Mouse (Mus musculus) MEL (cell line): ENCODE measurements around the gene Prkch. TPM values are rescaled to one million over a fixed set of nuclear protein-coding genes. Genes with fewer than 3 reads are reported as not detected.

ENCODE experiments used
- DNase-seq: peaks from one replicate; pipeline ENCODE4 v3.0.0; 2011; ENCODE audit warnings: low read depth, low spot score
- H3K27ac ChIP-seq: 2 replicates; pipeline ENCODE4 v1.5.1; 2012; ENCODE audit warnings: low read depth, mild to moderate bottlenecking, control low read depth, low read length, moderate library complexity; ENCODE audit not compliant: control insufficient read depth
- H3K27me3 ChIP-seq, 2 experiments: fragments of 150-350 bp in 1 of 2; sonication (generic) in 1 of 2; 2 replicates each; pipeline ENCODE4 v1.6.1; 2012; ENCODE audit warnings: low read length in 2 of 2, mild to moderate bottlenecking in 2 of 2, improper control_type of control experiment in 1 of 2, moderate library complexity in 1 of 2; ENCODE audit not compliant: insufficient read depth in 2 of 2, control insufficient read depth in 1 of 2
- H3K36me3 ChIP-seq, 2 experiments: 2 replicates each; pipeline ENCODE4 v1.6.1; 2012 to 2014; ENCODE audit warnings: low read length in 2 of 2, improper control_type of control experiment in 1 of 2, inconsistent platforms in 1 of 2, mild to moderate bottlenecking in 1 of 2; ENCODE audit not compliant: insufficient read depth in 2 of 2, control insufficient read depth in 1 of 2
- H3K4me1 ChIP-seq, 2 experiments: fragments of 150-350 bp in 1 of 2; sonication (generic) in 1 of 2; 2 replicates each; pipeline ENCODE4 v1.6.1; 2012; ENCODE audit warnings: low read length in 2 of 2, improper control_type of control experiment in 1 of 2, mild to moderate bottlenecking in 1 of 2; ENCODE audit not compliant: insufficient read depth in 2 of 2, control insufficient read depth in 1 of 2
- H3K4me3 ChIP-seq, 2 experiments: fragments of 150-350 bp in 1 of 2; sonication (generic) in 1 of 2; 2 replicates each; pipeline ENCODE4 v1.5.1; 2012; ENCODE audit warnings: low read depth in 2 of 2, low read length in 2 of 2, mild to moderate bottlenecking in 2 of 2, moderate library complexity in 2 of 2, control low read depth in 1 of 2, improper control_type of control experiment in 1 of 2; ENCODE audit not compliant: control insufficient read depth in 1 of 2, insufficient read depth in 1 of 2
- H3K79me2 ChIP-seq: 2 replicates; pipeline ENCODE4 v1.6.1; 2012; ENCODE audit warnings: mild to moderate bottlenecking, low read length, moderate library complexity; ENCODE audit not compliant: control insufficient read depth, poor library complexity, insufficient read depth
- H3K9ac ChIP-seq: 2 replicates; pipeline ENCODE4 v1.6.1; 2012; ENCODE audit warnings: low read depth, mild to moderate bottlenecking, control low read depth, low read length, moderate library complexity; ENCODE audit not compliant: control insufficient read depth, poor library complexity, severe bottlenecking
- H3K9me3 ChIP-seq: fragments of 150-350 bp; sonication (generic); replicated peaks from 2 replicates; pipeline ENCODE4 v1.6.1; 2012; ENCODE audit warnings: mild to moderate bottlenecking, low read length, improper control_type of control experiment, moderate library complexity; ENCODE audit not compliant: insufficient read depth
- BHLHE40 ChIP-seq: IDR thresholded peaks from 2 replicates; pipeline ENCODE4 v1.6.1; 2012; ENCODE audit warnings: low read depth, mild to moderate bottlenecking, inconsistent platforms, low read length, improper control_type of control experiment, borderline replicate concordance
- CHD1 ChIP-seq: IDR thresholded peaks from 2 replicates; pipeline ENCODE4 v1.6.1; 2012; ENCODE audit warnings: low read depth, mild to moderate bottlenecking, inconsistent platforms, low read length, improper control_type of control experiment
- CHD2 ChIP-seq: IDR thresholded peaks from 2 replicates; pipeline ENCODE4 v1.6.1; 2011; ENCODE audit warnings: low read length, improper control_type of control experiment
- CTCF ChIP-seq, 3 experiments: IDR thresholded peaks in 2 of 3; conservative IDR thresholded peaks in 1 of 3; 2 replicates each; pipeline ENCODE4 v1.5.1; 2011 to 2012; ENCODE audit warnings: low read length in 3 of 3, low read depth in 2 of 3, mild to moderate bottlenecking in 2 of 3, improper control_type of control experiment in 1 of 3, inconsistent platforms in 1 of 3, mixed read lengths in 1 of 3, moderate library complexity in 1 of 3; ENCODE audit not compliant: control insufficient read depth in 1 of 3, insufficient read depth in 1 of 3, poor library complexity in 1 of 3, severe bottlenecking in 1 of 3
- EP300 ChIP-seq, 2 experiments: IDR thresholded peaks; 2 replicates each; pipeline ENCODE4 v1.6.1; 2011; ENCODE audit warnings: improper control_type of control experiment in 2 of 2, low read length in 2 of 2, low read depth in 1 of 2, mild to moderate bottlenecking in 1 of 2
- GABPA ChIP-seq: IDR thresholded peaks from 2 replicates; pipeline ENCODE4 v1.6.1; 2012; ENCODE audit warnings: low read depth, mild to moderate bottlenecking, inconsistent platforms, low read length, improper control_type of control experiment, moderate library complexity
- GATA1 ChIP-seq: IDR thresholded peaks from 2 replicates; pipeline ENCODE4 v1.6.1; 2011; ENCODE audit warnings: low read depth, low read length, improper control_type of control experiment
- HCFC1 ChIP-seq: IDR thresholded peaks from 2 replicates; pipeline ENCODE4 v1.6.1; 2012; ENCODE audit warnings: low read depth, mild to moderate bottlenecking, inconsistent platforms, low read length, improper control_type of control experiment, moderate library complexity
- MAX ChIP-seq: IDR thresholded peaks from 2 replicates; pipeline ENCODE4 v1.6.1; 2011; ENCODE audit warnings: low read length, improper control_type of control experiment
- MAZ ChIP-seq: IDR thresholded peaks from 2 replicates; pipeline ENCODE4 v1.6.1; 2012; ENCODE audit warnings: low read depth, mild to moderate bottlenecking, inconsistent platforms, low read length, improper control_type of control experiment
- MEF2A ChIP-seq: IDR thresholded peaks from 2 replicates; pipeline ENCODE4 v1.6.1; 2014; ENCODE audit warnings: low read depth, mild to moderate bottlenecking, inconsistent platforms, low read length, improper control_type of control experiment; ENCODE audit not compliant: poor library complexity, insufficient replicate concordance, severe bottlenecking; ENCODE audit errors: extremely low read depth
- MXI1 ChIP-seq: IDR thresholded peaks from 2 replicates; pipeline ENCODE4 v1.6.1; 2011; ENCODE audit warnings: mild to moderate bottlenecking, low read depth, low read length, improper control_type of control experiment
- MYB ChIP-seq: IDR thresholded peaks from 2 replicates; pipeline ENCODE4 v1.6.1; 2011; ENCODE audit warnings: mild to moderate bottlenecking, low read depth, low read length, improper control_type of control experiment
- MYC ChIP-seq: IDR thresholded peaks from 2 replicates; pipeline ENCODE4 v1.6.1; 2011; ENCODE audit warnings: low read depth, mild to moderate bottlenecking, low read length, improper control_type of control experiment, moderate library complexity
- POLR2AphosphoS2 ChIP-seq: IDR thresholded peaks from 2 replicates; pipeline ENCODE4 v1.6.1; 2011; ENCODE audit warnings: low read length, improper control_type of control experiment
- RCOR1 ChIP-seq: IDR thresholded peaks from 2 replicates; pipeline ENCODE4 v1.6.1; 2012; ENCODE audit warnings: low read depth, mild to moderate bottlenecking, inconsistent platforms, low read length, improper control_type of control experiment
- SIN3A ChIP-seq: IDR thresholded peaks from 2 replicates; pipeline ENCODE4 v1.6.1; 2012; ENCODE audit warnings: low read length, improper control_type of control experiment, inconsistent platforms
- SMC3 ChIP-seq: IDR thresholded peaks from 2 replicates; pipeline ENCODE4 v1.6.1; 2011; ENCODE audit warnings: low read depth, low read length, improper control_type of control experiment
- TAL1 ChIP-seq: IDR thresholded peaks from 2 replicates; pipeline ENCODE4 v1.6.1; 2012; ENCODE audit warnings: mild to moderate bottlenecking, inconsistent platforms, low read length, moderate library complexity, mixed read lengths
- TCF12 ChIP-seq: IDR thresholded peaks from 2 replicates; pipeline ENCODE4 v1.6.1; 2014; ENCODE audit warnings: low read depth, mild to moderate bottlenecking, inconsistent platforms, low read length, improper control_type of control experiment, moderate library complexity
- UBTF ChIP-seq: IDR thresholded peaks from 2 replicates; pipeline ENCODE4 v1.6.1; 2012; ENCODE audit warnings: low read depth, mild to moderate bottlenecking, inconsistent platforms, low read length, improper control_type of control experiment, moderate library complexity, borderline replicate concordance; ENCODE audit not compliant: insufficient read depth
- ZKSCAN1 ChIP-seq: IDR thresholded peaks from 2 replicates; pipeline ENCODE4 v1.6.1; 2012; ENCODE audit warnings: low read depth, mild to moderate bottlenecking, inconsistent platforms, low read length, improper control_type of control experiment, moderate library complexity
- polyA plus RNA-seq, 2 experiments: library from polyadenylated mRNA; stranded (reverse) in 1 of 2; unstranded in 1 of 2; fragments of >175 nt in 1 of 2; fragments of >200 nt in 1 of 2; gene quantifications; 2 replicates each; pipeline versions ENCODE4 v1.2.1 to v1.2.4; 2012; ENCODE audit warnings: low replicate concordance in 2 of 2, low read depth in 1 of 2; ENCODE audit not compliant: insufficient read length in 2 of 2, insufficient read depth in 1 of 2, missing spikeins in 1 of 2
- total RNA-seq: library from RNA; depleted of rRNA; stranded (reverse); fragments of 300-350 nt; gene quantifications from 2 replicates; pipeline ENCODE4 v1.2.3, GENCODE M21; 2012

Prkch gene
- total and polyA plus RNA-seq, 3 experiments: not detected

DNA sequence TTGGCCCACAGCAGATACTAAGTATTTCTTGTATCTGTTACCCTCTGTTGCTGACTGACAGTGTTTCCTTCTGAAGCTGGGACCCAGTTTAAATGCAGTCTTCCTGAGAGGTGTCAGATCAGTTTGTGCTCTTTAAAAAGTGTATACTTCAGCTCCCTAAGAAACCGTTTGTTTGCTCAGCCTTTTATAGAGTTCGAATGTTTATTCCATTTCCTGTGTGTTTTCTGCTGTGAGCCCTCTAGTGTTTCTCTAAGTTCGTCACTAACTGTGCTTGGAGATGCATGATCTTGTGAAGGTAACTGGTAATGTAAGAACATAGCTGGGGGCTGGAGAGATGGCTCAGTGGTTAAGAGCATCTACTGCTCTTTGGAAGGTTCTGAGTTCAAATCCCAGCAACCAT lies 27.1 kb downstream of the Prkch start:
- Histone ChIP-seq H3K9me3 (no peaks in the 10 kb centered on the region), H3K27me3 (no peaks in the 10 kb centered on the region), H3K36me3 (no peaks in the 10 kb centered on the region), H3K27ac (no peak overlapping the region), H3K79me2 (no peaks in the 10 kb centered on the region), H3K4me3 (no peak overlapping the region)
- TF ChIP-seq GABPA (no peak), MAZ (no peak), SMC3 (no peak), MAX (no peak), MYB (no peak)
- TF ChIP-seq, all 39 proteins: peak for 0
- DNase-seq: no peak
- Histone ChIP-seq H3K9ac (no peak overlapping the region), H3K4me1 (no peaks in the 10 kb centered on the region)

DNA sequence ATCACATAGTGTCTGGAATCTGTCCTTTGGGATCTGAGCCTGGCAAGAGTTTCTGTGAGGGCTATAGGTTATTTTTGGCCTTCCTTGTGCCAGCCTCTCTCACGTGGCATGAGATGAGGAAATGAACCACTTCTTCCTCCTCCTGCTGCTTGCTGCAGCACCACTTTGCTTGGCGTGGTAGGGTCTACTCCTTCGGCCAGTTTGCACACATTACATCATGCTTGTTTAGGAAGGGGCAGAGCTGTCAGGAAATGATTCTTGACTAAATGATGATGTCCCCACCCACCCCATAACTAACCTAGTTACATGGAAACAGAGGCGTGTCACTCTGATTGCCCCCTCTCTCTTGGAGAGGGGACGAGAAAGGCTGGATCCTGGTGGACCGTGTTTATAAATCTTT lies 28.6 kb downstream of the Prkch start:
- no peak overlapping the region for H3K4me3 ChIP-seq
- no peaks in the 10 kb centered on the region for H3K36me3 ChIP-seq
- H3K27ac ChIP-seq: no peak overlapping the region
- H3K9ac ChIP-seq: no peak overlapping the region
- H3K9me3 ChIP-seq: no peaks in the 10 kb centered on the region
- no peaks in the 10 kb centered on the region for H3K27me3 ChIP-seq
- no peaks in the 10 kb centered on the region for H3K79me2 ChIP-seq
- DNase-seq: no peak
- H3K4me1 ChIP-seq: no peaks in the 10 kb centered on the region
- no peak for TF ChIP-seq GATA1
- TF ChIP-seq MAZ: no peak

DNA sequence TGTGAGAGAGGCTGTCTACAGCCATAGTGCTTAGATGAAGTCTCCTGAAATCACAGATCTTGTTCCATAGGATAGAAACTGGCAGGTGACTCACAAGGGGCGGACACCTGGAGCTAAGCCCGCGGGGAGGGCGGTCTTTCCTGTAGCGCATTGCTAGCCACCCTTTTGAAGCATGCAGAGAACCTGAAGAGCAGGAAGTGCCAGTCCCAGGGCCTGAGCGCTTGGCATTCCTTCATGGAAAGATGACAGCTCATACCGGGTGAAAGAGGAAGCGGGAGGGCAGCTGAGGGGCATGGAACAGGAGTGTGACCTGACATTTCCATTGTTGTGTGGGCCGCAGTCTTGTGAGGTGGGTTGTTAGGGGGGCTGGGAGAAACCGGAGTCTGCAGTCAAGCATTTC lies 33.1 kb downstream of the Prkch start:
- no peaks in the 10 kb centered on the region for H3K79me2 ChIP-seq
- no peak overlapping the region for H3K27ac ChIP-seq
- no peak overlapping the region for H3K4me3 ChIP-seq
- no peaks in the 10 kb centered on the region for H3K9me3 ChIP-seq
- no peaks in the 10 kb centered on the region for H3K36me3 ChIP-seq
- DNase-seq: no peak
- H3K4me1 ChIP-seq: no peaks in the 10 kb centered on the region
- TF ChIP-seq TAL1 (no peak), ZKSCAN1 (no peak), SIN3A (no peak), POLR2AphosphoS2 (no peak), HCFC1 (no peak), MAZ (no peak), MXI1 (no peak), CTCF (IDR thresholded peaks at IDR 0.05 in 2 of 3, conservative IDR thresholded peaks at IDR 0.05 in 1 of 3; ENCODE audit: control insufficient read depth in 1 of 3, insufficient read depth in 1 of 3, low read depth in 2 of 3, low read length in 3 of 3, poor library complexity in 1 of 3, severe bottlenecking in 1 of 3) (no peak), CHD1 (no peak), RCOR1 (no peak), SMC3 (no peak), TCF12 (no peak), MYC (no peak), EP300 (IDR thresholded peaks at IDR 0.05; ENCODE audit: low read depth in 1 of 2, low read length in 2 of 2) (no peak), UBTF (no peak), MEF2A (no peak), CHD2 (no peak), BHLHE40 (no peak), MYB (no peak), GABPA (no peak)
- no peak overlapping the region for H3K9ac ChIP-seq
- H3K27me3 ChIP-seq: no peaks in the 10 kb centered on the region
